Mouse (Mus musculus): ENCODE results near the gene Pld4.

The Pld4 gene

GRCm38 (mm10) chr12:112737761-112738160 lies 22.7 kb upstream of the Pld4 start:
- DNase-seq (ENCODE audit: extremely low read depth, low read depth, low spot score): no peak

DNA sequence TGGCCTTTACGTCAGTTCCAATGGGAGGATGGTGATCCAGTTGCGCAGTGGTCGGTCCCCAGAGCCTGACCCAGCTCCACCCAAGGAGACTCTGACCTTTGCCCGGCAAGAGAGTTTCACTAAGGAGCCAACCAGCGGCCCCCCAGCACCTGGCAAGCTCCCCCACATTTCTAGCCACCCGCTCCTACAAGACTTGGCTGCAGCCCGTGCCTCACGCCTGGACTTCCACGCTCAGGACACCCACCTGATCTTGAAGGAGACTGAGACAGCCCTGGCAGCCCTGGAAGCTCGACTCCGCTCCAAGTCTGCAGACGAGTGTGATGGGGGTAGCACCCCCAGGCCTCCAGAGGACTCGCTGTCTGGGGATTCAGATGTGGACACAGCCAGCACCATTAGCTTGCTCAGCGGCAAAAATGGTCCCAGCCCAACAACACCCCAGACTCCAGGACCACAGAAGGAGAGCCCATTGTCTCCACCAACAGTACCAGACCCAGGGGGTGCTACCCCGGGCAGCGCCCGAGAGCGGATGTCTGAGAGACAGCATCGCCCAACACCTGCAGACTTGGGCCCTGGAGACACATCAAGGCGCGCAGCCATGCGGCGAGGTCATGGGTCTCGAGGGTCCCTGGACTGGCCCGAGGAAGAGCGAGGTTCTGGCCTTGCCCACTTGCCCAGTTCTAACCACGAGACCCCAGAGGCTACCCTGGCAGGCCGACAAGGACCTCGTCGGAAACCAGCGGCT lies 22.0 kb upstream of the Pld4 start:
- no peak for DNase-seq (ENCODE audit: extremely low read depth, low read depth, low spot score)

DNA sequence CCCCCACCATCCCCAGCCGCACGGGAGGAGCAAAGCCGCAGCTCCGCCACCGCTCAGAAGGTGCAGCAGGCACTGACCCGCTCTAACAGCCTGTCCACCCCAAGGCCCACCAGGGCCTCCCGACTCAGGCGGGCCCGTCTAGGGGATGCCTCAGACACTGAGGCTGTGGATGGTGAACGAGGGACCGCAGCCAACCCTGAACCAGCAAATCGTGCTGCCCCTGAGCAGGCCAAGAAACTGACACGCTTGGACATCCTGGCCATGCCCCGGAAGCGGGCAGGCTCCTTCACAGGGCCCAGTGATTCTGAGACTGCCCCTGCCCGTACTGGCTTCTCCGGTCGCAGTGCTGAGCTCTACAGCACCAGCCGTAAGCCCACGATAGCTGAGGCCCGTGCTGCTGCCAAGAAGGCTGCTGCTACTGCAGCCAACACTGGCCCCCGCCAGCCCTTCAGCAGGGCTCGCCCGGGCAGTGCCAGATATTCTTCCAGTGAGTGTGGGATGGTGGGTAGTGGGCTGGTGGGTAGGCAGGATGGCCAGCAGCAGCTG lies 21.4 kb upstream of the Pld4 start:
- DNase-seq (ENCODE audit: extremely low read depth, low read depth, low spot score): no peak

DNA sequence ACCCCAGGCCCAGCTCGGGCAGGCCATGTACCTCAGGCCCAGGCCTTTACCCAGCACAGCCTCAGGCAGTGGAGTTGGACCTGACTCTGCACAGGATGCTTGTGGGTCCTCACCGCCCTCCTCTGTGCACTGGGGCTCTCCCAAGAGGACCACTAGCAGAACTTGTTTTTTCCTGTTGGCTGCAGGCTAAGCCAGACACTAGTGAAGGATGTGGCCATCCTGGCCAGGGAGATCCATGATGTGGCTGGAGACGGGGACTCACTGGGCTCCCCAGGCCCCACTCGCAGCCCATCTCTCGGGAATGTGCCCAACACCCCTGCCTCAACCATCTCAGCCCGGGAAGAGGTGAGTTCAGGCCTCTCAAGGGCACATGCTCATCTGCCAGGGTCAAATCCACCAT lies 17.7 kb upstream of the Pld4 start:
- no peak for DNase-seq (ENCODE audit: extremely low read depth, low read depth, low spot score)

DNA sequence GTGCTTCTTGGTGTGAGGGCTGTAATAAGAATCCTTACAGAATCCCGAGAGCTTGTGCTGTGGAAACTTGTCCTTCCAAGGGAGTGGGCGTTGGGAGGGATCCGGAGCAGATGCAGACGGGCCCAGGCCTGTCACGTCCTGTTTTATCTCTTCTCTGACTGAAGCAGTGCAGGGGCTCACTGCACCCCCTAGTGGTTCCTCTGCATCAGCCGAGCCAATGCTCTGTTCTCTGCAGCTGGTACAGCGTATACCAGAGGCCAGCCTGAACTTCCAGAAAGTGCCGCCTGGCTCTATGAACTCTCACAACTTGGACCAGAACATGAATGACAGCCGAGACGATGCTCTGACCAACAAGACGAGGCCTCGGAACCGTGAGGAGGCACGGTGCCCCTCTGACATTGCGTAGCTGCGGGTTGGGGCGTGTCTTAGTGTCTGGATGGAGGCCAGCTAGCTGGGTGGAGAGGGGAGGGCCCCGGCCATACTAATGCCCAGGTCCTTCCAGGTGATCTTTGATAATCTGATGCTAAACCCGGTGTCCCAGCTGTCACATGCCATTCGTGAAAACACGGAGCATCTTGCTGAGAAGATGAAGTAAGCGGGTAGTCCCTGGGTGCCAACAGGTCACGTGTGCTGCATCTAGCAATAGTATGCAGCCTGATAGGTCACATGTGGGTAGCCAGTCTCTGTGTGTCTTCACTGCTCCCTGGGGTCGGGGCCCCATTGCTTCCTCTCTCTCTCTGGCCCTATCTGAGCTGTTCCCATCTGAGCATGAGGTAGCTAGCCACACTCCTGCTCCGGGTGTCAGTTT lies 17.1 kb upstream of the Pld4 start:
- peak; percentile 69 for DNase-seq (ENCODE audit: extremely low read depth, low read depth, low spot score)

DNA sequence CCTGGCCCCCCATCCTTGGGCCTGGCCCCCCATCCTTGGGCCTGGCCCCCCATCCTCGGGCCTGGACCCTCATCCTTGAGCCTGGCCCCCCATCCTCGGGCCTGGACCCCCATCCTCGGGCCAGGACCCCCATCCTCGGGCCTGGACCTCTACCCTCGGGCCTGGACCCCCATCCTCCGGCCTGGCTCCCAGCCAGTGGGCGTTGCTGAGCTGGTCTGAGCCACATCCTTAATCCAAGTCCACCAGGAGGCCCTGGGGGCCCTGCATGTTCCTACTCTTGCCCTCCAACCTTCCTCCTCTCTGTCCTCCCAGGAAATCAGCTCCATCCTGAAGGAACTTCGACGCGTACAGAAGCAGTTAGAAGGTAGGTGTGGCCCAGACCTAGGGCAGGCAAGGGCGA lies 16.2 kb upstream of the Pld4 start:
- DNase-seq (ENCODE audit: extremely low read depth, low read depth, low spot score): no peak

- DNase-seq (ENCODE audit: extremely low read depth, low read depth, low spot score): no peak
These were observed 15.4 kb upstream of the Pld4 start for GRCm38 (mm10) chr12:112744891-112745580.

DNA sequence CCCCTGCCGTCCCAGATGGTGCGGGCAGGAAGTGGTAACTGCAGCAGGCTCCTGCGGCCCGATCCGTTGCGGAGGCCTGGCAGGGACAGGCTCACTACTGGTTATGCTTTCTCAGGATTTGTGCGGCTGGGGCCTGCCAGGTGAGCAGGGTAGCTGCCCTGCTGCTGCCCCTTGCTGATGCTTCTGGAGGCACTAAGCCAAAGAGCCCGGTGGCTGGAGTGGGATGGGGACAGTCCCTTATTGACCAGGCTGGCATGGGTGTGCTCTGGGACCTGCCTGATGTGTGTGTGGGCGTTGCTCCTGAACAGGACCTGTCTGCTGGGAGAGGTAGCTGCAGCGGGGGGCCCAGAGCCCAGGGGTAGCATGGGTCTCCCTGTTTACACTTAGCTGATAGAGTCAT lies 14.7 kb upstream of the Pld4 start:
- DNase-seq (ENCODE audit: extremely low read depth, low read depth, low spot score): no peak

DNA sequence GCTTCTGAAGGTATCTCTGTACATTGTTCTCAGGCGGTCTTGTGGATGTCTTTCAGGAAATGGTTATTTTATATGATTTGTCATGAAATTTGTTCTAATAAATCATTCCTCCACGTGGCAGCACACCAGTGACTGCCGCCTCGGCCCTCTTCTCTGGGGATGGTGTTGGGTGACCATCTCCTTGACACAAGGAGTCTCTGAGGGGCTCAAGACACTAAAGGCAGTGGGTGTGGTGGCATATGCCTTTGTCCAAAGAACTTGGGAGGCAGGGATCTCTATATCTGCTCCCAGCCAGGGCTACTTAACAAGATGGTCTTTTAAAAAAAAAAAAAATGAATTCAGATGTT lies 14.0 kb upstream of the Pld4 start:
- no peak for DNase-seq (ENCODE audit: extremely low read depth, low read depth, low spot score)

DNA sequence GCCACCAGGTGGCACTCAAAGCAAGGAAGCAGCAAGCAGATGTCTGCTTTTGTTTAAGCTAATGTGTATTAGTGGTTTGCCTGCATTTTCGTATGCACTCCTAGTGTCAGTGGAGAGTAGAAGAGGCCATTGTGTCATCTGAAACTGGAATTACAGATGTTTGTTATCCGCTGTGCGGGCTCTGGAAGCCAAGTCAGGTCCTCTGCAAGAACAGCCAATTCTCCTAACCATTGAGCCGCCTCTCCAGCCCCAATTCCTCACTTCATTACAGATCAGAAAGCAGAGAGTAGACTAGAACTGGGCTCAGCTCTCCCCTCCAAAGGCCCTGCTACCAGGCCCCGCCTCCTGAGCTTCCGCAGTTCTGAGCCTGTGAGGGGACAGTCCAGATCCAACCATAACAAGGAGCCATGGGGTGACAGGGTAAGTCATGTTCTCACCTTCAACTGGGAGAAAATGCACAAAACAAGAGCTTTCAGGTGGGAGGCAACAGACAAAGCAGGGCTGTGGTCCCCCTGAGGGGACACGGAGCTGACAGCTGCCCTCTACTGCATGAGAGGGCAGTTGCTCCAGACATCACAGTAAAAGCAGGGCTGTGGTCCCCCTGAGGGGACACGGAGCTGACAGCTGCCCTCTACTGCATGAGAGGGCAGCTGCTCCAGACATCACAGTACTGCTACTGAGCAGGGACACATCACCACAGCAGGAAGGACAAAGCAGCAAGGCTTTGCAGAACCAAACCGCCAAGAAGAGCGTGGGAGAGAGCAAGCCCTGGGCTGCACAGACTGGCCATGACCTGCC lies 13.4 kb upstream of the Pld4 start:
- peak; percentile 68 for DNase-seq (ENCODE audit: extremely low read depth, low read depth, low spot score)

DNA sequence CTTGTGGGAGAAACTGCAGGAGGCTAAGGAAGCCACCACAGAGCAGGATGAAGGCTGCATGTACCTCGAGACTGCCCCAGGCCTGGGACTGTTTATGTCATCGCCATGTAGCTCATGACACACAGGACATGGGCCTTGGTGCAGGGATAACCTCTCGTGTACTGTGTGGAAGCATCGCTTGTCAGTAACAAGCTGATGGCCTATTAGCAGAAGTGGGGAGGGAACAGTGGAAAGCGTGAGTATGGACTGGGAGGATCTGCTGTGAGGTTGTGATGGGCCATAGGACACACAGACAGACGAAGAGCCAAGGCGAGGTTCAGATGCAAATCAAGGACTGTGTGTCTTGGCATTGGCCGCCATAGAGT lies 12.9 kb upstream of the Pld4 start:
- DNase-seq (ENCODE audit: extremely low read depth, low read depth, low spot score): no peak

DNA sequence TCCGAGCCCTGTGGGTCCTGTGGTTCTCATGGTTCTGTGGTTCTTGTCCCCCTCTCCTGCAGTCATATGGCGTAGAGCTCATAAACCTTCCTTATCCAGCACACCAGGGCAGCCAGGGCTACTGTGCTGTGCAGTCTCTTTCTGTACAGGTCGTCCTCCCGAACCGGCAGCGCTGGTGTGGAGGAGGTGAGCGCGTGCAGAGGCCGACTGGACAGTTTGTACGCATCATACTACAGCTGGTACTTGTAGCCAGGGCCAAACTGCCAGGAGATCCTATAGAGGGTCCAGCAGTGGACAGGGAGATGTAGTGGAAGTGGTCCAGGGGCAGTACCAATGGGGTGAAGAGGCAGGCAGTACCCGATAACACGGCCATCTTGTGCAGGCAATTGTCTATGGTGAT lies 9.5 kb upstream of the Pld4 start:
- DNase-seq (ENCODE audit: extremely low read depth, low read depth, low spot score): no peak

- no peak for DNase-seq (ENCODE audit: extremely low read depth, low read depth, low spot score)
These were observed 8.1 kb upstream of the Pld4 start for GRCm38 (mm10) chr12:112752399-112752798.

DNA sequence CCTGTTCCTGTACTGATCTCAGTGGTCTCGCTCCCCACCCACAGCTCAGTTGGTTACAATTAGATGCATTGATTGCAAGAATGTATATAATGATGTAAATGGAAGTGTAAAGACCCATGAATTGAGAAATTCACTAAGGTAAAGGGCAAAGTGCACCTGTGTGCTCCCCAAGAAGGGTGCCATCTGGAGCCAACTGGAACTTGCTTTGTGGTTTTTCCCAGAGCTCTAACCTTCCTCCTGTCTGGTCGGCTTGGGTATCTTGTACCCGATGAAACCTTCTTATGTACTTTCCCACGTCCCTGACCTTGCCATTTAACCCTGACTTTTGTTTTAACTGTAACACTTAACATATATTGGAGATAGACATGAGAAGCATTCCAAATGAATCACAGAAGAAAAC lies 4.6 kb upstream of the Pld4 start:
- no peak for DNase-seq (ENCODE audit: extremely low read depth, low read depth, low spot score)

GRCm38 (mm10) chr12:112757896-112758295 lies 2.6 kb upstream of the Pld4 start:
- no peak for DNase-seq (ENCODE audit: extremely low read depth, low read depth, low spot score)

- DNase-seq (ENCODE audit: extremely low read depth, low read depth, low spot score): no peak
These were observed 984 bp upstream of the Pld4 start for GRCm38 (mm10) chr12:112759471-112759870.

DNA sequence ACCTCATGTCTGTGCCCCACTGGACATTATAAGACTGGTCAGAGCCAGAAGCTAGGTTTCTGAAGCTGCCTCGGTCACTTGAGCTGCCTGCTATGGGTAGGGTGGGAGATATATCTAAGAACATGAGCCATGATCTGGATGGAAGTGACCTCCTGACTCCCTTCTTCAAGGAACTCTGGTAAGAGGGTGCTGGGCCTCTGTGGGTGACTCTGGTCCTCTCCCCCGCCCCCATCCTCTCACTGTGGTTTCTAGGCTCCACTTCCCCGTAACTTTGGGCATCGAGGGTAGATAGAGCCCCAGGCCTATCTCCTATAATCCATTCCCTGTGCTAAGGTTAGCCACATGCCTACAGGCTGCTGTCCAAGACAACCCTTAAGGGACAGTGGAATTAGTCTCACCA lies 956 bp downstream of the Pld4 start:
- no peak for DNase-seq (ENCODE audit: extremely low read depth, low read depth, low spot score)

DNA sequence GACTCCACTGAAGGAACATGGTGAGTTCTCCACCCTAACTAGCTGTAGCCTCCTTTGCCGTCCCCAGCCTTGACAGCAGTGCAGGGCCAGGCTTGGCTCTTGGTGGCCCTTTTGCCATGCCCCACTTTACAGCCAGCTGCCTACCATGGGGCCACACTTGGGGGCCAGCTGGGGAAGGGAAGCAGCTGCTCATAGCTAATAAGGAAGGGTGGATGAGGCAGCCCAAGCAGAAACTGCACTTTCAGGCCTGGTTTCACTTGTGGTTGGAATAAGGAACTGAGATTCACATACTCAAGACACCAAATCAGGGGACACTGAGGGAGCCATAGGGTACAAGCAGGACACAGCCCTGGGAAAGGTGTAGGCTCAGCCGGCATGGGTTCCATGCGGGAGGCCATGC lies 1.6 kb downstream of the Pld4 start:
- DNase-seq (ENCODE audit: extremely low read depth, low read depth, low spot score): no peak

- no peak for DNase-seq (ENCODE audit: extremely low read depth, low read depth, low spot score)
These were observed 2.7 kb downstream of the Pld4 start for GRCm38 (mm10) chr12:112763176-112763575.

DNA sequence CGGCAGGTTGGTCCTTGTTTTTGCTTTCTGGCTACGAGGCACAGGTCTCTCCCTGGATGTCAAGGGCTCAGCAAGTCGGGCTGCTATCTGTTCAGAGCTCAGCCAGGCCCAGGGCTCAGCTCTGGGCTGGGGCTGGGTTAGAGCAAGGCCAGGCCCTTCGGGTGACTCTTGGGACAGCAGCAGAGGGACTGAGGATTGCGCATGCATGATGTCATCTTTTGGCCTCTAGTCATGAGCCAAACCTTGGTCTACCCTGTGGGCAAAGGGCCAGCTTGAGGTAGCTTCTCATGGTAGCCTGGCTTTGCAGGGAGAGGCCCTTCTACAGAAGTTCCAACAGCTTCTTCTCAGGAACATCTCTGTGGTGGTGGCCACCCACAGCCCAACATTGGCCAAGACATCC lies 3.7 kb downstream of the Pld4 start:
- no peak for DNase-seq (ENCODE audit: extremely low read depth, low read depth, low spot score)

DNA sequence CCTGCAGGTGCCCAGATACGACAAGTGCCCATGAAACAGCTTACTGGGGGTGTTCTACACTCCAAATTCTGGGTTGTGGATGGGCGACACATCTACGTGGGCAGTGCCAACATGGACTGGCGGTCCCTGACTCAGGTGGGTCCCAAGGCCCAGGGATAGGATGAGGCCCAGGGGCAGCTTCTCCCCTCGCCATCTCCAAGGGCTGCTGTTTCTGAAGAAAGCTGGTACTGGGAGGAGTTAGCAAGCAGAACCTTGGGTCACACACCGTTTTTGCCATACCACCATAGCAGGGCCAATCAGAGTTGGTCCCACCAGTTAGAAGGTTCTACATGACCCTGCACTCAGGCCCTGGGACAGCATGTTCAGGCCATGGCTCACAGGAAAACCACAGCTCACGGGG lies 4.5 kb downstream of the Pld4 start:
- DNase-seq (ENCODE audit: extremely low read depth, low read depth, low spot score): no peak

Data from fat pad, adult 2 months (tissue).